Mouse (Mus musculus): ENCODE measurements around the gene Minar1.

Gene Minar1

GRCm38 (mm10) chr9:89623006-89623760 lies at the start of gene Minar1:
Gene Minar1 (minus strand): TSS chr9:89623125.
- in situ Hi-C loops (cut with MboI) = no loop called here

- in situ Hi-C loops (cut with MboI) = no loop called here
Observed at GRCm38 (mm10) chr9:89669878-89670277, 47.0 kb upstream of the Minar1 start.

GRCm38 (mm10) chr9:89667306-89667942 lies 44.5 kb upstream of the Minar1 start:
- in situ Hi-C loops (cut with MboI) = no loop called here

GRCm38 (mm10) chr9:89650913-89651312 lies 28.0 kb upstream of the Minar1 start:
- in situ Hi-C loops (cut with MboI) = no loop called here

GRCm38 (mm10) chr9:89637453-89637852 lies 14.5 kb upstream of the Minar1 start:
- in situ Hi-C loops (cut with MboI) = no loop called here

- in situ Hi-C loops (cut with MboI) = no loop called here
Observed at GRCm38 (mm10) chr9:89622296-89623005, 474 bp downstream of the Minar1 start.

- in situ Hi-C loops (cut with MboI) = no loop called here
Observed at GRCm38 (mm10) chr9:89621750-89622149, 1.2 kb downstream of the Minar1 start.

- in situ Hi-C loops (cut with MboI) = no loop called here
Observed at GRCm38 (mm10) chr9:89620347-89620746, 2.6 kb downstream of the Minar1 start.

- in situ Hi-C loops (cut with MboI) = no loop called here
Observed at GRCm38 (mm10) chr9:89616946-89617345, 6.0 kb downstream of the Minar1 start.

- in situ Hi-C loops (cut with MboI) = no loop called here
Observed at GRCm38 (mm10) chr9:89610592-89610991, 12.3 kb downstream of the Minar1 start.

- in situ Hi-C loops (cut with MboI) = no loop called here
Observed at GRCm38 (mm10) chr9:89607321-89607720, 15.6 kb downstream of the Minar1 start.

GRCm38 (mm10) chr9:89606256-89606655 lies 16.7 kb downstream of the Minar1 start:
- in situ Hi-C loops (cut with MboI) = no loop called here

GRCm38 (mm10) chr9:89601891-89602290 lies 21.0 kb downstream of the Minar1 start:
- in situ Hi-C loops (cut with MboI) = no loop called here

GRCm38 (mm10) chr9:89600677-89601076 lies 22.2 kb downstream of the Minar1 start:
- in situ Hi-C loops (cut with MboI) = no loop called here

- in situ Hi-C loops (cut with MboI) = no loop called here
Observed at GRCm38 (mm10) chr9:89597071-89597470, 25.9 kb downstream of the Minar1 start.

- in situ Hi-C loops (cut with MboI) = no loop called here
Observed at GRCm38 (mm10) chr9:89596392-89596791, 26.5 kb downstream of the Minar1 start.

GRCm38 (mm10) chr9:89592391-89592790 lies 30.5 kb downstream of the Minar1 start:
- in situ Hi-C loops (cut with MboI) = no loop called here

- in situ Hi-C loops (cut with MboI) = no loop called here
Observed at GRCm38 (mm10) chr9:89578422-89578821, 44.5 kb downstream of the Minar1 start.

GRCm38 (mm10) chr9:89552663-89553062 lies 70.3 kb downstream of the Minar1 start:
- in situ Hi-C loops (cut with MboI) = no loop called here

Data from mature B cell (primary cell).